Mouse (Mus musculus) hindbrain, embryonic 14.5 days (tissue): ENCODE results near the gene Gm11060. TPM values are rescaled to one million over a fixed set of nuclear protein-coding genes. Genes with fewer than 3 reads are reported as not detected.

Experiments
- ATAC-seq: fragments of 200-750 bp; cut with Nextera tagmentation; 2 replicates; pipeline ENCODE4 v1.8.0; 2017; ENCODE audit warnings: moderate number of reproducible peaks, mild to moderate bottlenecking, moderate TSS enrichment, moderate library complexity; ENCODE audit not compliant: low FRiP score
- DNase-seq: peaks from one replicate; pipeline ENCODE4 v3.0.0-alpha.2; 2015; ENCODE audit warnings: low spot score
- H3K27ac ChIP-seq: fragments of 300-500 bp; sonication (generic); 2 replicates; pipeline ENCODE4 v1.5.1; 2014; ENCODE audit warnings: mild to moderate bottlenecking, moderate library complexity
- H3K27me3 ChIP-seq: fragments of 300-500 bp; sonication (generic); 2 replicates; pipeline ENCODE4 v1.6.1; 2014; ENCODE audit warnings: mild to moderate bottlenecking, low read length, mixed read lengths; ENCODE audit not compliant: control insufficient read depth, insufficient read depth
- H3K36me3 ChIP-seq: fragments of 300-500 bp; sonication (generic); replicated peaks from 2 replicates; pipeline ENCODE4 v1.6.1; 2014; ENCODE audit not compliant: control insufficient read depth, insufficient read depth
- H3K4me1 ChIP-seq: fragments of 300-500 bp; sonication (generic); replicated peaks from 2 replicates; pipeline ENCODE4 v1.6.1; 2014; ENCODE audit warnings: antibody characterized with exemption, low read length, mixed read lengths; ENCODE audit not compliant: control insufficient read depth, insufficient read depth
- H3K4me2 ChIP-seq: fragments of 300-500 bp; sonication (generic); replicated peaks from 2 replicates; pipeline ENCODE4 v1.6.1; 2014; ENCODE audit warnings: mild to moderate bottlenecking, moderate library complexity
- H3K4me3 ChIP-seq: fragments of 300-500 bp; sonication (generic); replicated peaks from 2 replicates; pipeline ENCODE4 v1.5.1; 2014; ENCODE audit warnings: mild to moderate bottlenecking, low read length
- H3K9ac ChIP-seq: fragments of 300-500 bp; sonication (generic); 2 replicates; pipeline ENCODE4 v1.6.1; 2014
- H3K9me3 ChIP-seq: fragments of 300-500 bp; sonication (generic); 2 replicates; pipeline ENCODE4 v1.6.1; 2016; ENCODE audit warnings: low read length; ENCODE audit not compliant: control insufficient read depth
- WGBS: fragments of 180-500 bp; shearing (Covaris S2); extraction: QIAGEN DNeasy Blood & Tissue Kit; methylation state at CpG from one replicate; pipeline ENCODE4 v1.1.7; 2014; 5-methylcytosine and 5-hydroxymethylcytosine counted together
- polyA plus RNA-seq: library from polyadenylated mRNA; unstranded; fragments of >200 nt; fragmentation: Nextera tagmentation; extraction: Ambion mirVana; gene quantifications from 2 replicates; pipeline ENCODE4 v1.2.1, GENCODE M21; 2014

Gm11060 gene
- polyA plus RNA-seq, 1 experiment from 2014 or later, result not detected

- 79% methylated on average over 7 of the region's 7 CpGs for WGBS
Observed at GRCm38 (mm10) chr2:105100541-105100940, 8.7 kb downstream of the Gm11060 start.

DNA sequence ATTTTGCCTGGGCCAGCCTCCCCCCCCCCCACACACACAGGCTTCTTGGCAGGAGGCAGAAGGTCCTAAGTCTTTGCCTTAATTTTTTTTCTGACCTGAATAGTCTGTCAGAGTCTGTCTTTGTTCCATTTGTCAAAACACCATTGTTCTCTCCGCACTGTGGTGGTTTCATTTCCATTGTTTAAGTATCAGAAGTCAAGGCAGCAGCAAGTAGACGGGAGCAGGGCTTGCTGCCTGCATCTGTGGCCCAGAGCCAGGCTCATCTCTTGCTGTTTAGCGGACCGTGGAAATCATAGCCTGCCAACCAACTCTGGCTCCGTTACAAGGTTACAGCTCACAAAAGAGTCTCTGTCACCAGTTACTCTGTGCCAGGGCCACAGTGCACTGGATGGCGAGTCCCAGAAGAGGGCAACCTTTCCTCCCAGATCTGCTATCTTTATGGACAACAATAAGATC is 16.9 kb downstream of the Gm11060 start:
- ATAC-seq, result peak; percentile 95
- H3K4me1 ChIP-seq, result no peaks in the 10 kb centered on the region
- no peaks in the 10 kb centered on the region for H3K9me3 ChIP-seq
- peaks cover 19% of the 10 kb centered on the region for H3K27me3 ChIP-seq
- no peak overlapping the region for H3K9ac ChIP-seq
- H3K27ac ChIP-seq, result no peak overlapping the region
- no peak overlapping the region for H3K4me2 ChIP-seq
- H3K36me3 ChIP-seq, result no peaks in the 10 kb centered on the region
- DNase-seq, result peak; percentile 81
- no peak overlapping the region for H3K4me3 ChIP-seq
- WGBS, result 4% methylated on average over 6 of the region's 6 CpGs

More at GRCm38 (mm10) chr2:105100541-105100940, 8.7 kb downstream of the Gm11060 start:
- no peak for ATAC-seq
- H3K36me3 ChIP-seq, result no peaks in the 10 kb centered on the region
- H3K9me3 ChIP-seq, result no peaks in the 10 kb centered on the region
- no peaks in the 10 kb centered on the region for H3K27me3 ChIP-seq
- H3K9ac ChIP-seq, result no peak overlapping the region
- no peak overlapping the region for H3K4me3 ChIP-seq
- H3K4me2 ChIP-seq, result no peak overlapping the region
- H3K27ac ChIP-seq, result no peak overlapping the region
- no peak for DNase-seq
- H3K4me1 ChIP-seq, result no peaks in the 10 kb centered on the region

GRCm38 (mm10) chr2:105114074-105114473 is 22.3 kb downstream of the Gm11060 start:
- 13% methylated on average over 9 of the region's 9 CpGs for WGBS
- Histone ChIP-seq H3K9me3 (no peaks in the 10 kb centered on the region), H3K27me3 (peaks cover 64% of the 10 kb centered on the region), H3K4me3 (no peak overlapping the region), H3K36me3 (no peaks in the 10 kb centered on the region), H3K4me1 (no peaks in the 10 kb centered on the region), H3K4me2 (no peak overlapping the region), H3K9ac (no peak overlapping the region), H3K27ac (no peak overlapping the region)
- no peak for DNase-seq
- no peak for ATAC-seq

DNA sequence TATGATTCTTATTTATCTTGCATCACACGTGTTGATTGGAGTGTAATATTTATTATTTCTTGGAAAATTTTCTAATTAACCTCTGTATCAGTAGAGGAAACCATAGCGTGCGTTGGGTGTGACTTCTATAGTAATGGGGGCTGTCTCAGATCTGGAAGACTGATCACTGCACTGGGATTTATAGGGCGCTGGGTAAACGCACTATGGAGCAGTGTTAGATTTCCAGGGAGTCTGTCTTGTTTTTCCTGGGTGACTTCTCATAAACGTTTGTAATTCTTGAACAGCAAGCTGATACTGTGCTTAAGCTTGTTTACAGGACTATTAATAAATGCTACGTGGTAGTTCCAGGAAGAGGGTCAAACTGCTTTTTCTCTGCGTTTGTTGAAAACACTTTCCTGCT is 25.9 kb downstream of the Gm11060 start:
- Histone ChIP-seq H3K27ac (no peak overlapping the region), H3K27me3 (peaks cover 90% of the 10 kb centered on the region), H3K4me2 (no peak overlapping the region), H3K4me1 (no peaks in the 10 kb centered on the region), H3K9ac (no peak overlapping the region), H3K36me3 (no peaks in the 10 kb centered on the region), H3K9me3 (no peaks in the 10 kb centered on the region), H3K4me3 (no peak overlapping the region)
- DNase-seq, result no peak
- 77% methylated on average over 8 of the region's 8 CpGs for WGBS
- no peak for ATAC-seq

GRCm38 (mm10) chr2:105122216-105122615 is 30.4 kb downstream of the Gm11060 start:
- Histone ChIP-seq H3K27me3 (peaks cover 98% of the 10 kb centered on the region), H3K27ac (no peak overlapping the region), H3K36me3 (no peaks in the 10 kb centered on the region), H3K4me1 (no peaks in the 10 kb centered on the region), H3K9me3 (no peaks in the 10 kb centered on the region), H3K4me3 (no peak overlapping the region), H3K9ac (no peak overlapping the region), H3K4me2 (no peak overlapping the region)
- 1% methylated on average over 8 of the region's 8 CpGs for WGBS
- ATAC-seq (no peak), DNase-seq (no peak)

DNA sequence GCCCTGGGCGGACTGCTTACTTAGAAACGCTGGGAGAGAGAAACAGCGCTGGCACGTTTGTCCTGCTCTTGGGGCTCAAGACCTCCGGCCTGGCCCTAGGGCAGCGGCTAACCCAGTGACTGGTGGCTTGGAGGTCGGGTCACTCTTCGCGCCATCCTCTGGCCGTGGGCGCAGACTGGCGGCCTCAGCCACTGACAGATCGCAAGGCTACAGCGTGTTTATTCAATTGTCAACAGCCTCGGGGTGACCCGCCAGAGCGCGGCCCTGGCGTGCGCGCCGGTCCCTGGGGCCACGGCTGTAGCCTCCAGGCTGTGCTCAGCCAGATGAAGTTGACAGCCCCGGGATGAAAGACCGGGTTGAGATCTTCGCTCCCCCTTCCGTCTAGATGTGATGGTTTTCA is 31.1 kb downstream of the Gm11060 start:
- no peak overlapping the region for H3K27ac ChIP-seq
- peaks cover 98% of the 10 kb centered on the region for H3K27me3 ChIP-seq
- WGBS, result under 1% methylated on average over 27 of the region's 27 CpGs
- H3K36me3 ChIP-seq, result no peaks in the 10 kb centered on the region
- no peak overlapping the region for H3K4me2 ChIP-seq
- H3K4me1 ChIP-seq, result no peaks in the 10 kb centered on the region
- no peak for ATAC-seq
- no peak overlapping the region for H3K4me3 ChIP-seq
- no peaks in the 10 kb centered on the region for H3K9me3 ChIP-seq
- H3K9ac ChIP-seq, result no peak overlapping the region
- no peak for DNase-seq

- Histone ChIP-seq H3K4me1 (no peaks in the 10 kb centered on the region), H3K9ac (no peak overlapping the region), H3K9me3 (no peaks in the 10 kb centered on the region), H3K27ac (no peak overlapping the region), H3K36me3 (no peaks in the 10 kb centered on the region), H3K4me2 (no peak overlapping the region), H3K4me3 (no peak overlapping the region), H3K27me3 (peaks cover 95% of the 10 kb centered on the region)
- WGBS, result 3% methylated on average over 8 of the region's 8 CpGs
- no peak for DNase-seq
- no peak for ATAC-seq
Observed at GRCm38 (mm10) chr2:105123431-105123830, 31.6 kb downstream of the Gm11060 start.

DNA sequence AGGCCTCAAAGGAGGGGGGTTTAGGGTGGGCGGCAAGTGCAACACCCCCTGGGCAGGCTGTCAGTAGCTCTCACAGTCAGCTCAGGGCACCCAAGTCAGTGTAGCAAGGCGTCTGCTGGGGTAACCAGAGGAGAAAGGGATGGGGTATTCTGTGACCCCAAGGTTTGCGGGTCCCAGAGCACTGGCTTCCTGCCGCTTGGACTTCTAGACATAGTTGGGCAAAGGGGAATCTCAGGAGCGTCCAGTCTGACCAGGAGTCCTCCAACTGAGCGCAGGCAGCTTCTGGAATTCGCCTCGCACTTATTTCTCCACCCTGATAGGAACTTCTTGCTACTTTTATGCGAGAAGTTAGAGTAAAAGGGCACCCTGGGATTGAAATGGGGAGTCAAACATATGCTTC is 32.1 kb downstream of the Gm11060 start:
- H3K4me1 ChIP-seq, result no peaks in the 10 kb centered on the region
- H3K27ac ChIP-seq, result no peak overlapping the region
- no peak for DNase-seq
- no peak overlapping the region for H3K4me2 ChIP-seq
- H3K27me3 ChIP-seq, result peaks cover 95% of the 10 kb centered on the region
- whole genome bisulfite sequencing, result 2% methylated on average over 9 of the region's 9 CpGs
- no peak overlapping the region for H3K4me3 ChIP-seq
- no peaks in the 10 kb centered on the region for H3K9me3 ChIP-seq
- no peak overlapping the region for H3K9ac ChIP-seq
- no peaks in the 10 kb centered on the region for H3K36me3 ChIP-seq
- no peak for ATAC-seq

GRCm38 (mm10) chr2:105124391-105124790 is 32.6 kb downstream of the Gm11060 start:
- WGBS, result 0% methylated on average over 7 of the region's 7 CpGs
- Histone ChIP-seq H3K27me3 (peaks cover 95% of the 10 kb centered on the region), H3K4me2 (no peak overlapping the region), H3K9me3 (no peaks in the 10 kb centered on the region), H3K4me1 (no peaks in the 10 kb centered on the region), H3K9ac (no peak overlapping the region), H3K4me3 (no peak overlapping the region), H3K27ac (no peak overlapping the region), H3K36me3 (no peaks in the 10 kb centered on the region)
- no peak for ATAC-seq
- no peak for DNase-seq

GRCm38 (mm10) chr2:105125205-105125604 is 33.4 kb downstream of the Gm11060 start:
- Histone ChIP-seq H3K9ac (no peak overlapping the region), H3K4me2 (no peak overlapping the region), H3K27me3 (peaks cover 95% of the 10 kb centered on the region), H3K9me3 (no peaks in the 10 kb centered on the region), H3K4me3 (no peak overlapping the region), H3K27ac (no peak overlapping the region), H3K4me1 (no peaks in the 10 kb centered on the region), H3K36me3 (no peaks in the 10 kb centered on the region)
- ATAC-seq, result no peak
- no peak for DNase-seq
- 1% methylated on average over 8 of the region's 8 CpGs for WGBS
